Mouse (Mus musculus) testis, postnatal 14 days (tissue): Measurements from ENCODE around the gene Kcnab1.
A peak's percentile ranks its signal among the peaks of the same experiment; 100 is the strongest.

Experiments
- DNase-seq: peaks from one replicate; pipeline ENCODE4 v3.0.0; 2021; ENCODE audit warnings: low spot score

Kcnab1 gene

GRCm38 (mm10) chr3:65204356-65205075, 95.3 kb downstream of the Kcnab1 start:
- DNase-seq, result no peak

- DNase-seq, result peak; percentile 20
These were observed 96.4 kb downstream of the Kcnab1 start for GRCm38 (mm10) chr3:65205539-65206020.

DNA sequence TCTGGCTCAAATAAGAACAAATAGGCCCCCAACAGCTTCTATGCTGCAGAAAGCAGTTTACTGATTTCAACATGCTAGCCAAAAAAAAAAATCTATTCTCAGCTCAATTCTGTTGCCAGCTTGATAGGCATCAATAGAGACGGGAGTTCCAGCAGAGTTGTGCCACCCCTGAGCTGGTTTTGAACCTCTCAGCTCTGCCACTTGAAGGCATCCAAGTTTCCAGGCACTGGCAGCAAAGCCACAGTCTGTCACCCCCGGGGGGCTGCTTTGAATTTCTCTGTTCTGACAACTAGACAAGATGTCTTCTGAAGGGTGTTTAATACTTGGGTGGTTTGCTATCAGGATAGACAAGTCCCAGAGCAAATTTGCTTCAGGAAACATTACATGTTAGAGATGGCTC, 104.5 kb downstream of the Kcnab1 start:
- DNase-seq, result no peak

DNA sequence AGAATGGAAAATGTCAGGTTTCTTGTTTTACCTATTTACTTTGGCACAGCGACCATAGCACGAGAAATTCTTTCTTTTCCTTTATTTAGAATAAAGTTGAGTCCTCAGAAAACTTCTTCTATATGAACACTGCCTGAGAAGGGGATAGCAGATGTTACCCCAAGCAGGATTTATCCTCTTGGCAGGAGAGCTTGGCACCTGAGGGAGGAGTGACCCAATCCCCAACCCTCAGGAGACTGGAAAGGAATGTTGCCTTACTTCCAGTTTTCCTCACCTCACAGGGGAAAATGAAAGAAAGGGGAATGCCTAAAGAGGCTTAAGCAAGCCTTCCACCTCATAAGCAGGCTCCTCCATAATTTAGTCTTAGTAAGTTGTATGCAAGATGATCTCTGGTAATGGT, 105.5 kb downstream of the Kcnab1 start:
- no peak for DNase-seq

DNA sequence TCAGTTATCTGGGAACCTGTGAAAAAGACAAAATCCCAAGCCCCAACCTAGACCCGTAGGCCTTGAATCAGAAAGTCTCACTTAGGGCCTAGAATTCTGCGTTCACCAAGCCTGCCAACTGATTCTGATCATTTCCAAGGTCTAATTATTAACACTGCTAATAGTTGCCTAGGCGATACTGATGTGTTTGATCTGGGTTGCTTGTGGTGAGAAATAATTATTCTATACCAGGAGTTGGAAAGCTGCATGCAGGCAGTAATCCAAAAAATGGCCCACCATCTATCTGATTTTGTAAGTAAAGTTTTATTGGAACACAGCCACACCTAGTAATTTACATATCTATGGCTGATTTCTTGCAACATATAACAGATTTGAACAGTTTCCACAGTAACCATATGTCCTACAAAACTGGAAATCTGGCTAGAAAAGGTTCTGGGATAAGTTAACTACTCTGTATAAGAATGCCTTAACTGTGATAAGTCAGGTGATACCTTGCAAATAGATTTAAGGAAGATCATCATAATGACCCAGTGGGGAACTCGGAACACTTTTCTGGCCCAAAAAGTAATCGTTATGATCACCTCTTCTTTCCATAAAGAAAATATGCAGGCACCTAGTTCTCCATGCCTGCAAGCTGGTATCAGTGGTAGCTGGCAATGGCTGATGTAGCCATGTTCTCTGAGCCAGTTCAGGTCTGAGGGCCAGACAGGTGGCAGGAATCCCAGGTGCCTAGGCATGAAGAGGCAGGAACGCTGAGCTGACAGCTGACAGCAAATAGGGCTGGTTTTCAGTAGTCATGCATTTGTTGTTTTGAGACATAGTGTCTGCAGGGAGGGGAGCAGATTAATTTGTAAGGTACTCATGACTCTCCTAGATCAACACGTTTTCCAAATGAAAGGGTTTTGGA, 108.7 kb downstream of the Kcnab1 start:
- no peak for DNase-seq

- no peak for DNase-seq
These were observed 111.1 kb downstream of the Kcnab1 start for GRCm38 (mm10) chr3:65220287-65220686.

- no peak for DNase-seq
These were observed 114.5 kb downstream of the Kcnab1 start for GRCm38 (mm10) chr3:65223635-65224034.

- no peak for DNase-seq
These were observed 121.8 kb downstream of the Kcnab1 start for GRCm38 (mm10) chr3:65230978-65231377.

DNA sequence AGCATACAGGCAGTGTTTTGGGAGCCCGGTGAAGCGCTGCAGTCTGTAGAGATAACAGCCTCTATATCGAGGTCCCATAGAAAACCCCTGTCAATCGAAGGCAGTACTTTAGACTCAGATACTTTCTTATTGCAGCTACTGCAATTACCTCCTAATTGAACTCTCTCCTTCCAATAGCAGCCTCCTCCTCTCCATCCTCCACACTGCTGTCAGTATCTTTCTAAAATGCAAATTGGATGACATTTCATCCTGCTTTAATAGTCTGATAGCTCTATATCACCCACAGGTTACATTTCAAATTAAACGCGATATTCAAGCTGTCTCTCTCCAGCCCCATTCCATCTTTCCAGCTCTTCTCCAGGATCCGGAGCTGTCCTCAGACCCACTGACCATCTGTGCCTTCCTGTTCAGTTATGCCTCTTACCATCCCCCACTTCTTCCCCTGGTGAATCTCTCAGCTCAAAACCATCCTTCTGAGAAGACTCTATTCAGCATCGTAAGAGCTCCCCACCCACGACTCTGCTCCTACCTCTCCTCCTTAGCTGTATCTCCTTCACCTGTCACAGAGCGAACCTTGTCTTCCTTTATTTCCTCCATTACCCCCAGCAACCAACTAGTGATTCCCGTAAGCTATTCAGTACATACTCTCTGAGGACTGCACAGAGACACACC, 122.4 kb downstream of the Kcnab1 start:
- no peak for DNase-seq

- DNase-seq, result no peak
These were observed 139.8 kb downstream of the Kcnab1 start for GRCm38 (mm10) chr3:65249023-65249422.

GRCm38 (mm10) chr3:65260521-65260920, 151.3 kb downstream of the Kcnab1 start:
- DNase-seq, result peak; percentile 24

DNA sequence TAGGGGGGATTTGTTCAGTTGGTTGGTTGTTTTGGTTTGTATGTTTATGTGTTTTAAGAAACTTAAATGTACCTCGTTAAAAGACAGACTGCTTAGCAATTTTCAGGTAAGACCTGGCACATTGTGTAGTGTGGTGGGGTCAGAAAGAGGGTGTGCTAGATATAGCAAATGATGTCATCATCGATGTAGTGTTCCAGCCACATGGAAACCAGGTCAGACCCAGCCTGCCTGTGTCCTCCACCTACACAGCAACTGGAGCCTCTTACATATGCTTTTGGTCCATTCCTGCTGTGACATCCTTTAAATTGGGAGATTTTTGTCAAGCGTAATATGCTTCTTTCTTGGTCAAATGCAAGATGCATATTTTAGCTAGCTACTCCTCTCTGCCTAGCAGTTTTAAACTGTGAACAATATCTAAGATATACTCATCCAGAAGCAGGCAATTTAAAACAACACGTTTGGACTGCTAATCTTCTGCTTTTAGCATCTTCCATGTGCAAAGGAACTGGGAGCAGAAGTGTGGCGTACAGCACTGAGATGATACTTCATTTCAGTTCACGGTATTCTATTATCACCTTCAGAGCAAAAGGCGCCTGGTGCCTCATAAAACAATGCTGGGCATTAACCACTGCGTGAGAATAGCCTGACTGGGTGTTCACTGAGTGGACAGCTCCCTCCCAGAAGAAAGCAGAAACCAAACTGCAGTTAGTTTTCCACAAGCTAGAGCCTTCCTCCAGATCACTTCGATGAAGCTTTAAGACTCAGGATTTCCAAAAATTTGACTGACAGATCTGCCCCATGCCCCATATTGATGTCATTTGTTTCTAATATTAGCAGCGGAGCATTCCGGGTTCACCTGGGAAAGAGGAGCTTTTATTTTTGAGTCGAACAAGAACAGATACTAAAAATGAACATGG, 153.6 kb downstream of the Kcnab1 start:
- no peak for DNase-seq

- DNase-seq, result no peak
These were observed 164.1 kb downstream of the Kcnab1 start for GRCm38 (mm10) chr3:65273317-65273716.

DNA sequence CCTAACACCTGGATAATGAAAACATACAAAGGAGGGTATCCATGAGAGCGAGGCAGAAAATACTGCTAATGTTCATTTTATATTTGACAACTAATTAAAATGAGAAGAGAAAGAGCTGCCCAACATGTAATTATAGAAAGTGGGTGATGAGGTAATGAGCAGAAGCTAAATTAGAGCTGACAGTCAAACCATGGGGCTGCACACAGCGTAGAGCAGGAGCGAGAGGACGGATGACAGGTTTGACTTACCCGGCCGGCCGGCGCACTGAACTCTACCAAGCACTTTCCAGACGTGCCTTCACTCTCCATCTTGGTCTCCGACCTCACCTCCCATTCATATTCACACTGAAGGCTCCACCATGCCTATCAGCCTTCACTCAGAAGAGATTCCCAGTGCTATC, 168.6 kb downstream of the Kcnab1 start:
- no peak for DNase-seq

DNA sequence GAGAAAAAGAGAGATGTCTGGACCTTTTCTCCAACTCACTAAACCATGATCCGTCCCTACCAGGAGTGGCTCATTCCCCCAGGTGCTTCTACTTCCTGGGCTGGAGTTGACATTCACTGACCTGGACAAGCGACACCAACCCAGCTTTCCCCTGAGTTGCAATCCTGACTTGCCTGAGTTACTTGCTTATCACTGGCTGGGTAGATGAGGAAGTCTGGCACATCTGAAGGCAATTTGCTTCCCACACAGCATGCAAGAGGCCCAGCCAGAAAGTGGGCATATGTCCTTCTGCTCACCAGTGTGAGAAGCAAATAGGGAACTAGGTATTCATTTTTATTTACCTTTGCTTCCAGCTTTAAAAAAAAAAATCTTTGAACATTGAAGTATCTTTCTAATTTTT, 174.2 kb downstream of the Kcnab1 start:
- no peak for DNase-seq

DNA sequence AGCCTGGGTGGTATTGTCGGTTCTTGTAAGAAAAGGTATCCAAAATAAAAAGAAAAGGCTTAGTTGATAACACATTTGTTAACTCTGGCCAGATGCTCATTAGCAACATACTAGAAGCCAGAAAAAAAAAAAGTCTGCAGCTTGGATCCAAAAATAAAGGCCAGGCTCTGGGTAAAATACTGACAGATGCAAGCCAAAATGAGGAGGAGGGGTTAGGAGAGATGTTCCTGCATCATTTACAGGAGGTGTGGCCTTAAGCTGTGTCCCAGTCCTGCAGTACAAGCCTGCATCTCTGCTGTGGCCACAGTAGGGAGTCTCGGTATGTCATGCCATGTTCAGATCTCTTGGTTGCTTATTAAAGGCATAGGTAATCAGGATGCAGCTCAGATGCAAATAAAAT, 179.8 kb downstream of the Kcnab1 start:
- DNase-seq, result no peak

- DNase-seq, result no peak
These were observed 187.8 kb downstream of the Kcnab1 start for GRCm38 (mm10) chr3:65296996-65297395.

DNA sequence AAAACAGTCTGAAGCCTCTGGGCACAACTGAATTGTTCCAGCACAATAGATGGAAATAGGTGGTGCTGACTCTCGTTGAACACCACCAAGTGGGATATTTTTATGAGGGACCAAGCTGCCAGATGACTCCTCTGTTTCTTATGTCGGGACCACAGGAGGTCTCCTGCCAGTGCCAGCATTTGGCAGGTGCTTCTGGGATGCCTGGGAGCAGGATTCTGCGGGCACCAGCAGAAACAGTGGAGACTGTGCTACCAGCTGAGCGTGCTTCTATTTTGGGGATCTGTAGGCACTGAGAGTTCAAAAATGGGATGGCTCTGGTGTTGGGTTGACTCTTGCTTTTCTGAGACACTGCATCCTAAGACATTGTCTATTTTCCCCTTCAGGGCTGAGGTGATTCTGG, 190.0 kb downstream of the Kcnab1 start:
- no peak for DNase-seq

GRCm38 (mm10) chr3:65301531-65301930, 192.3 kb downstream of the Kcnab1 start:
- no peak for DNase-seq

- DNase-seq, result no peak
These were observed 193.4 kb downstream of the Kcnab1 start for GRCm38 (mm10) chr3:65302559-65302958.

DNA sequence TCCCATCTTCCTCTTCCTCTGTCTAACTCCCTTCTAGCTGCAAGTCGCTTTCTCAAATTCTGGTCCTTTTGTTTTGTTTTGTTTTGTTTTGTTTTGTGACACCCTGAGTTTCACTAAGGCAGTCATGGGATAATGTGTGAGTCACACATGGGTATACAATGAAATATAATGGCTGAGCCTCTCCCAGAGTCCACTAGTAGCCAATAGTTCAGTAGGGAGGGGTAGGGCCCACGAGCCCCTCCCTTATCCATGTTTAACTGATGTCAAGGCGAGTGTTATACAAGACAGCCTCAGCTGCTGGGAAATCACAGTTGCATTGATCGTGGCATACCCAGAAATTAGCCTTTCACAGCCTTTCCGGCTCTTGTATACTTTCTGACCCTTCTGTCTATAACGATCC, 206.7 kb downstream of the Kcnab1 start:
- no peak for DNase-seq

- DNase-seq, result no peak
These were observed 207.6 kb downstream of the Kcnab1 start for GRCm38 (mm10) chr3:65316738-65317137.
